Mouse (Mus musculus): ENCODE results near the gene Wscd2. TPM values are rescaled to one million over a fixed set of nuclear protein-coding genes. Genes with fewer than 3 reads are reported as not detected.

Wscd2 gene
- total RNA-seq, 2 experiments from 2014 or later, result not detected

DNA sequence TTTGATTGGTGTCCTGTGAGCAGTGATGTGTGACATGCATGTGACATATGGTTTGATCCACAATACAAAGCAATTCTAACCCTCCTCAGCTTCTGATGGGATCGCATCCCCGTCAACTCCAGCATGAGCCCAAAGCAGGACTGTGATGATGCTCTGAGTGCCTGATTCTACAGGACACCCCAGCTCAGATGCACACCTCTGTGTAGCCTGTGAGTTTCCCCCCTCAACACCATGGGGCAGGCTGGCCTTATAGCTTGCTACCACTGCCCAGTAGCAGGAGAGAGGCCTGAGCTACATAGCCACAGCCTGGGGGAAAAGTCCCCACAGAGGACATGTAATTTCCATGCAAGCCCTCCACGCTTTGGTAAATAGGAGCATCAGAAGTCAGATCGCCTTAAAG lies 27.3 kb downstream of the Wscd2 start:
- ATAC-seq (replicated peaks; ENCODE audit: low FRiP score, poor library complexity, severe bottlenecking), result no peak

GRCm38 (mm10) chr5:113521037-113521436 lies 30.9 kb downstream of the Wscd2 start:
- no peak for ATAC-seq (replicated peaks; ENCODE audit: low FRiP score, poor library complexity, severe bottlenecking)

DNA sequence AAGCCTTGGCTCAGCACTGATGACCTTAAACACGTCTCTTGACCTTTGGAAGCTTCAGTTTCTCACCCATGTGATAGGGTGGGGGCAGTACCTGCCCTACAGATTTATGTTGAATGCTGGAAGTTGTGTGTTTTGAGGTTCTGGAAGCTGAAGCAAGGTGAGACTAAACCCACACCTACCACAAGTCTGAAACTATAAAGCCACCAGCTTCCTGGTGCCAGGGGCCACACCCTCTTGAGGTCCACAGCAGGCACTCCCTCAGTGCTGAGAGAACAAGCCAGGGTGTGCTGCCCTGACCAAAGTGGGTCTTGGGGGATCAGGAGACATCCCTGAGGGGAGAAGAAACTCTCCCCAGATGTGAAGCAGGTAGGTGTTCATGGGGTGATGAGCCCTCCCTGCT lies 48.7 kb downstream of the Wscd2 start:
- no peak for ATAC-seq (replicated peaks; ENCODE audit: low FRiP score, poor library complexity, severe bottlenecking)

DNA sequence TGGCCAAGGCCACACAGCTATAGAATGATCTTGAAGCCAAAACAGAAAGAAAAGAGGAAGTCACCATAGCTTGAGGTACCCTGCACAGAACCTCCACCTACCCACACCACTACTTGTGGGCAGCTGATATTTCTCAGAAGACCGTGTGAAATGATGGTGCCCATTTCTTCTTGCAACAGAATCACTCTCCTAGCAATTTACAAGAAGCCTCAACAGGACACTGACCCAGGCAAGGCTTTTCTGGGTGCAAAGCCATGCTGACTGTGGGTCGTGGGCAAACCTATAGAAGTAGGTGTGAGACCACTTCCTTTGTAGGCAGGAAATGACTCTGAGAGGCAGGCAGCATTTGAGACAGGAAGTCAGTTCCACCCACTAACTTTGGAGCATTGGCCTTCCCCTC lies 49.3 kb downstream of the Wscd2 start:
- ATAC-seq (replicated peaks; ENCODE audit: low FRiP score, poor library complexity, severe bottlenecking), result no peak

GRCm38 (mm10) chr5:113539858-113540257 lies 49.7 kb downstream of the Wscd2 start:
- no peak for ATAC-seq (replicated peaks; ENCODE audit: low FRiP score, poor library complexity, severe bottlenecking)

GRCm38 (mm10) chr5:113541196-113541595 lies 51.1 kb downstream of the Wscd2 start:
- no peak for ATAC-seq (replicated peaks; ENCODE audit: low FRiP score, poor library complexity, severe bottlenecking)

- no peak for ATAC-seq (replicated peaks; ENCODE audit: low FRiP score, poor library complexity, severe bottlenecking)
Measured at GRCm38 (mm10) chr5:113542885-113543476, 52.8 kb downstream of the Wscd2 start.

DNA sequence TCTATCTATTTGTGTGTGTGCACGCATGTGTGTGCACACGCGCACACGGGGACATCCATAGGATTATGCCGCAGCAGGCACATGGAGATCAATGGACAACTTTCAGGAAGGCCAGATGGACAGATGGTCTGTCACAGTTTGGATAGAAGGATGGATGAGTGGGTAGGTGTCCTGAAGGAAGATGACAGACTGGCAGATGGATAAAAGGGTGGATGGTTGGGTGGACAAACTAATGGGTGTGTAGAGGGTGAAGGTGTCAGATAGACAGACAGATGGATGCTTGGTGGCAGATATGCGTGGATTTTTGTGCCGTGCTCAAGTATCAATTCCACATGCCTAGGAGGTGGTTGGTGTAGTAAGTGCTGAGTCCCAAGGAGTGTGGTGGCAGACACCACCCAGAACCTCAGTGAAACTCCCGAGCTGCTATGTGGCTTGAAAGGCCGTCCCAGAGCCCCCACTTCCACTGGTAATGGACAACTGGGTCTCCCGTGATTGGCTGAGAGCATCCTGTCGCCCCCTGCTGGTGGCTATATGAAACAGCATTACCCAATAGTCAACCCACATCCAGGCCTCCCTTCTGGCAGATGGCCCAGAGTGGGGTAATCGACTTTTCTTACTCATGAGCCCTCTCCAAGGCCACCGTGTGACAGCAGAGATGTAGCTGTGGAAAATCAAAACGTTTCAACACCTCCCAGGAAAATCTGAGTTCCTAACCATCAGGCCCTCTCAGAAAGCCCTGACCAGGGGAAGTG lies 58.0 kb downstream of the Wscd2 start:
- no peak for ATAC-seq (replicated peaks; ENCODE audit: low FRiP score, poor library complexity, severe bottlenecking)

- ATAC-seq (replicated peaks; ENCODE audit: low FRiP score, poor library complexity, severe bottlenecking), result no peak
Measured at GRCm38 (mm10) chr5:113550249-113550648, 60.1 kb downstream of the Wscd2 start.

GRCm38 (mm10) chr5:113550759-113551158 lies 60.6 kb downstream of the Wscd2 start:
- no peak for ATAC-seq (replicated peaks; ENCODE audit: low FRiP score, poor library complexity, severe bottlenecking)

- no peak for ATAC-seq (replicated peaks; ENCODE audit: low FRiP score, poor library complexity, severe bottlenecking)
Measured at GRCm38 (mm10) chr5:113553402-113553897, 63.3 kb downstream of the Wscd2 start.

- no peak for ATAC-seq (replicated peaks; ENCODE audit: low FRiP score, poor library complexity, severe bottlenecking)
Measured at GRCm38 (mm10) chr5:113554095-113554494, 64.0 kb downstream of the Wscd2 start.

- no peak for ATAC-seq (replicated peaks; ENCODE audit: low FRiP score, poor library complexity, severe bottlenecking)
Measured at GRCm38 (mm10) chr5:113554571-113554970, 64.4 kb downstream of the Wscd2 start.

GRCm38 (mm10) chr5:113555684-113556083 lies 65.6 kb downstream of the Wscd2 start:
- ATAC-seq (replicated peaks; ENCODE audit: low FRiP score, poor library complexity, severe bottlenecking), result no peak

DNA sequence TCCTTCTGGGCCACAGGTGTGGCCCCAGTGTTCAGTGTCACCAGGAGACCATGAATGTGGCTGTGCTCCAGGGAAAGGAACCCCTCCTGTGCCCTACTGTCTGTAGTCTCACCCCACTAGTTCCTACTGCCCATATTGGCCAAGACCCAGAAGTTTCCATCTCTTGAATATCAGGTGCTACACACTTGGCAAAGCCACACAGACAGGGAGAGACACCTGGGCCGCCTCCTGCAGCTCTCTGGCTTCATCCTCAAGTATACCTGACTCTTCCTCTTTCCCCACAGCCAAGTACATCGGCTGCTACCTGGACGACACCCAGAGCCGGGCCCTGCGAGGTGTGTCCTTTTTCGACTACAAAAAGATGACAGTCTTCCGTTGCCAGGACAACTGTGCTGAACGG lies 67.9 kb downstream of the Wscd2 start:
- no peak for ATAC-seq (replicated peaks; ENCODE audit: low FRiP score, poor library complexity, severe bottlenecking)

GRCm38 (mm10) chr5:113559627-113560026 lies 69.5 kb downstream of the Wscd2 start:
- no peak for ATAC-seq (replicated peaks; ENCODE audit: low FRiP score, poor library complexity, severe bottlenecking)

- ATAC-seq (replicated peaks; ENCODE audit: low FRiP score, poor library complexity, severe bottlenecking), result no peak
Measured at GRCm38 (mm10) chr5:113564463-113564862, 74.3 kb downstream of the Wscd2 start.

GRCm38 (mm10) chr5:113565101-113565854 lies 75.1 kb downstream of the Wscd2 start:
- ATAC-seq (replicated peaks; ENCODE audit: low FRiP score, poor library complexity, severe bottlenecking), result no peak

GRCm38 (mm10) chr5:113565858-113566257 lies 75.7 kb downstream of the Wscd2 start:
- ATAC-seq (replicated peaks; ENCODE audit: low FRiP score, poor library complexity, severe bottlenecking), result no peak

DNA sequence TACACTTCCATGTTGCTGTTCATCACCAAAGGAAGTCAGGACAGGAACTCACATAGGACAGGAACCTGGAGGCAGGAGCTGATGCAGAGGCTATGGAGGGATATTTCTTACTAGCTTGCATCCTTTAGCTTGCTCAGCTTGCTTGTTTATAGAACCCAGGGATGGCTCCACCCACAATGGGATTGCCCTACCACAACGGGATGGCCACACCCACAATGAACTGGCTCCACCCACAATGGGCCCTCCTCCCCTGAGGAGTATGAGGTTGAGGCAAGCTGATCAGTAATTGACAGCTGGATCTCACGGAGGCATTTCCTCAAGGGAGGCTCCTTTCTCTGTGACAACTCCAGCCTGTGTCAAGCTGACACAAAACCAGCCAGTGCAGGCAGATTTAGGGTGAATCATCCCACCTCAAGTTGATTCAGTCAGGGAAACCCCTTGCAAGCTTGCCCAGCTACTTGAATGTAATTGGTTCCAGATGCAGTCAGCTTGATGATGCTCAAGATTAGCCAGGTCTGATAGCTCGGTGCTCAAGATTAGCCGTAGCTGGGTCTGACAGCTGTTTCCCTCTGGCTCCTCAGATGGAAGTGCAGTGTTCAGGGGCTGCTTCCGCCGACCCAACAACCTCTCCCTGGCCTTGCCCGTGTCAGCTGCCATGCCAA lies 80.1 kb downstream of the Wscd2 start:
- ATAC-seq (replicated peaks; ENCODE audit: low FRiP score, poor library complexity, severe bottlenecking), result no peak

Measured in erythroid progenitor cell, adult 5-6 weeks (primary cell).